Comparison of ENCODE assay signal across 8 mouse cellular contexts in genomic region chr11:70520178-70520769, GRCm38 (mm10). TPM values are rescaled to one million over a fixed set of nuclear protein-coding genes. Genes with fewer than 3 reads are reported as not detected.
DNase-seq lines count a peak whose midpoint lies in the region; ATAC-seq and TF ChIP-seq lines count a peak whose summit lies in the region.

No protein-coding gene starts in this region.

- H3K9ac ChIP-seq in hindbrain, embryonic 15.5 days, result peak overlapping the region; percentile 25
- H3K9ac ChIP-seq in liver, postnatal 0 days (replicated peaks), result peak overlapping the region; percentile 49
- H3K9ac ChIP-seq in stomach, embryonic 14.5 days (replicated peaks; ENCODE audit: low read depth, low read length), result peak overlapping the region; percentile 46

- TF ChIP-seq CTCF in cerebellum, adult 2 months (IDR thresholded peaks at IDR 0.05; ENCODE audit: borderline replicate concordance, insufficient read depth, low read depth, low read length), result no peak
- 0 out of 2 replicates have a peak, but pooled peaks have one; percentile 20 for TF ChIP-seq CTCF in liver, postnatal 0 days (IDR thresholded peaks at IDR 0.05; ENCODE audit: low read depth)
- TF ChIP-seq CTCF in thymus, adult 2 months (IDR thresholded peaks at IDR 0.05; ENCODE audit: borderline replicate concordance, control insufficient read depth, extremely low read depth, insufficient read depth, low read length, poor library complexity), result no peak

- peaks cover 18% of the 10 kb centered on the region for H3K27me3 ChIP-seq in erythroblast, embryonic 14.5 days (ENCODE audit: control insufficient read depth)
- H3K27me3 ChIP-seq in cerebellum, adult 2 months (ENCODE audit: control insufficient read depth, insufficient read depth, low read length), result no peaks in the 10 kb centered on the region
- H3K27me3 ChIP-seq in hindbrain, embryonic 15.5 days, result no peaks in the 10 kb centered on the region
- no peaks in the 10 kb centered on the region for H3K27me3 ChIP-seq in liver, postnatal 0 days (ENCODE audit: insufficient read depth, low read length)
- H3K27me3 ChIP-seq in stomach, embryonic 14.5 days (ENCODE audit: control insufficient read depth, insufficient read depth, low read length), result no peaks in the 10 kb centered on the region
- no peaks in the 10 kb centered on the region for H3K27me3 ChIP-seq in thymus, adult 2 months (ENCODE audit: control insufficient read depth, insufficient read depth, low read length)

- WGBS in cerebellum, adult 2 months, result 10% methylated on average over 41 of the region's 41 CpGs
- WGBS in hindbrain, embryonic 15.5 days, result 11% methylated on average over 41 of the region's 41 CpGs
- 31% methylated on average over 40 of the region's 41 CpGs for WGBS in liver, postnatal 0 days (ENCODE audit: insufficient replicate concordance)
- 10% methylated on average over 41 of the region's 41 CpGs for WGBS in stomach, embryonic 14.5 days
- WGBS in thymus, adult 2 months, result 88% methylated on average over 41 of the region's 41 CpGs

- no peaks in the 10 kb centered on the region for H3K9me3 ChIP-seq in erythroblast, embryonic 14.5 days (ENCODE audit: control insufficient read depth, low read length)
- H3K9me3 ChIP-seq in hindbrain, embryonic 15.5 days, result no peaks in the 10 kb centered on the region
- H3K9me3 ChIP-seq in liver, postnatal 0 days (ENCODE audit: low read length), result no peaks in the 10 kb centered on the region
- H3K9me3 ChIP-seq in stomach, embryonic 14.5 days (ENCODE audit: control insufficient read depth, low read depth, low read length), result no peaks in the 10 kb centered on the region

- H3K4me3 ChIP-seq in erythroblast, embryonic 14.5 days (replicated peaks), result peak overlapping the region; percentile 43
- peak overlapping the region; percentile 17 for H3K4me3 ChIP-seq in cerebellum, adult 2 months (replicated peaks; ENCODE audit: insufficient read depth, low read depth, low read length)
- H3K4me3 ChIP-seq in hindbrain, embryonic 15.5 days, result peak overlapping the region; percentile 22
- H3K4me3 ChIP-seq in liver, postnatal 0 days (ENCODE audit: low read depth, low read length), result peak overlapping the region; percentile 25
- H3K4me3 ChIP-seq in stomach, embryonic 14.5 days (ENCODE audit: low read depth, low read length), result peak overlapping the region; percentile 33
- no peak overlapping the region; the same call in 1 of the 2 replicates for H3K4me3 ChIP-seq in thymus, adult 2 months (ENCODE audit: control insufficient read depth, insufficient read depth, low read length)

- no peaks in the 10 kb centered on the region for H3K36me3 ChIP-seq in erythroblast, embryonic 14.5 days (ENCODE audit: control insufficient read depth)
- H3K36me3 ChIP-seq in hindbrain, embryonic 15.5 days, result no peaks in the 10 kb centered on the region
- H3K36me3 ChIP-seq in liver, postnatal 0 days (replicated peaks; ENCODE audit: insufficient read depth, low read length), result no peaks in the 10 kb centered on the region
- no peaks in the 10 kb centered on the region for H3K36me3 ChIP-seq in stomach, embryonic 14.5 days (ENCODE audit: control insufficient read depth, insufficient read depth, low read length)
- no peaks in the 10 kb centered on the region for H3K36me3 ChIP-seq in thymus, adult 2 months (ENCODE audit: control insufficient read depth, insufficient read depth, low read length)

- no peak for ATAC-seq in erythroblast, adult 5-6 weeks (replicated peaks; ENCODE audit: low FRiP score, poor library complexity, severe bottlenecking)
- ATAC-seq in hindbrain, embryonic 15.5 days (ENCODE audit: low FRiP score, low read depth), result 0 out of 2 replicates have a peak, but pooled peaks have one; percentile 52
- peak; percentile 7; the same call in 1 of the 2 replicates for ATAC-seq in liver, postnatal 0 days
- peak; percentile 46; the same call in 1 of the 2 replicates for ATAC-seq in stomach, embryonic 14.5 days (ENCODE audit: insufficient number of reproducible peaks, insufficient read depth, low FRiP score, low read depth)

- peak; percentile 44 to 59 for DNase-seq in cerebellum, adult 2 months
- DNase-seq in gastrocnemius, postnatal 10 days, result peak; percentile 61
- DNase-seq in liver, postnatal 0 days, result peak; percentile 40
- DNase-seq in thymus, adult 2 months, result no peak

- peak overlapping the region; percentile 52 for H3K4me2 ChIP-seq in hindbrain, embryonic 15.5 days
- H3K4me2 ChIP-seq in liver, postnatal 0 days (ENCODE audit: low read depth, low read length), result peak overlapping the region; percentile 59
- H3K4me2 ChIP-seq in stomach, embryonic 14.5 days (replicated peaks; ENCODE audit: low read depth, low read length), result peak overlapping the region; percentile 60

- peak overlapping the region; percentile 12; the same call in 1 of the 2 replicates for H3K27ac ChIP-seq in cerebellum, adult 2 months (ENCODE audit: insufficient read depth, low read length)
- no peak overlapping the region for H3K27ac ChIP-seq in hindbrain, embryonic 15.5 days (replicated peaks)
- peak overlapping the region; percentile 62 for H3K27ac ChIP-seq in liver, postnatal 0 days (ENCODE audit: low read depth)
- peak overlapping the region; percentile 71 for H3K27ac ChIP-seq in stomach, embryonic 14.5 days (ENCODE audit: low read length)
- no peak overlapping the region for H3K27ac ChIP-seq in thymus, adult 2 months (ENCODE audit: control insufficient read depth, insufficient read depth, low read length)

- H3K4me1 ChIP-seq in erythroblast, embryonic 14.5 days (ENCODE audit: control insufficient read depth), result peaks cover 39% of the 10 kb centered on the region
- peaks cover 3% of the 10 kb centered on the region; the same call in 1 of the 2 replicates for H3K4me1 ChIP-seq in cerebellum, adult 2 months (ENCODE audit: control insufficient read depth, insufficient read depth, low read length)
- peaks cover 12% of the 10 kb centered on the region for H3K4me1 ChIP-seq in hindbrain, embryonic 15.5 days (replicated peaks)
- H3K4me1 ChIP-seq in liver, postnatal 0 days (ENCODE audit: insufficient read depth), result peaks cover 8% of the 10 kb centered on the region
- 0 out of 2 replicates have a peak, but pooled peaks cover 5% of the 10 kb centered on the region for H3K4me1 ChIP-seq in stomach, embryonic 14.5 days (ENCODE audit: control insufficient read depth, insufficient read depth, low read length)
- H3K4me1 ChIP-seq in thymus, adult 2 months (replicated peaks; ENCODE audit: control insufficient read depth, insufficient read depth, low read length), result no peaks in the 10 kb centered on the region

- TF ChIP-seq POLR2A in cerebellum, adult 2 months (IDR thresholded peaks at IDR 0.05; ENCODE audit: borderline replicate concordance, insufficient read depth, low read length), result no peak
- no peak for TF ChIP-seq POLR2A in thymus, adult 2 months (IDR thresholded peaks at IDR 0.05; ENCODE audit: control insufficient read depth, extremely low read depth, insufficient read depth, low read length, poor library complexity)

- no peak for TF ChIP-seq EP300 in liver, postnatal 0 days (IDR thresholded peaks at IDR 0.05; ENCODE audit: low read depth)

RNA-seq across cellular contexts. Expression of gene Gltpd2, which starts 1.3 kb away (rescaled TPM):
- 0.10 TPM in 1 of 2 replicates, not detected in the other for polyA plus RNA-seq in erythroblast, embryonic 14.5 days (2012)
- not detected in 2 replicates for total RNA-seq in erythroblast, adult 5-6 weeks (2015; ENCODE audit: low replicate concordance)
- total RNA-seq in erythroblast, adult 5-6 weeks (2017; ENCODE audit: low replicate concordance), result not detected in 2 replicates
- polyA plus RNA-seq in cerebellum, adult 2 months (2012; rRNA removed), result 0.11 TPM in 1 of 2 replicates, not detected in the other
- total RNA-seq in gastrocnemius, postnatal 10 days (2021), result not detected
- 0.21 and 0.26 TPM in 2 replicates for polyA plus RNA-seq in hindbrain, embryonic 15.5 days (2015; fragmentation: Nextera tagmentation; extraction: Ambion mirVana)
- polyA plus RNA-seq in liver, postnatal 0 days (2015; fragmentation: Nextera tagmentation; extraction: Ambion mirVana), result 28.0 and 30.8 TPM in 2 replicates
- polyA plus RNA-seq in stomach, embryonic 14.5 days (2014; fragmentation: Nextera tagmentation; extraction: Ambion mirVana), result 0.43 and 0.81 TPM in 2 replicates
- 0.22 and 0.50 TPM in 2 replicates for polyA plus RNA-seq in thymus, adult 2 months (2012; rRNA removed)

RNA-seq across cellular contexts. Expression of gene Psmb6, which starts 4.9 kb away (rescaled TPM):
- 27.3 and 29.9 TPM in 2 replicates for polyA plus RNA-seq in erythroblast, embryonic 14.5 days (2012)
- 33.4 and 43.5 TPM in 2 replicates for total RNA-seq in erythroblast, adult 5-6 weeks (2015; ENCODE audit: low replicate concordance)
- total RNA-seq in erythroblast, adult 5-6 weeks (2017; ENCODE audit: low replicate concordance), result 55.5 and 62.5 TPM in 2 replicates
- polyA plus RNA-seq in cerebellum, adult 2 months (2012; rRNA removed), result 319 TPM in 2 replicates
- total RNA-seq in gastrocnemius, postnatal 10 days (2021), result 100 to 1,000 TPM; 326 to 361 TPM
- polyA plus RNA-seq in hindbrain, embryonic 15.5 days (2015; fragmentation: Nextera tagmentation; extraction: Ambion mirVana), result 763 and 792 TPM in 2 replicates
- polyA plus RNA-seq in liver, postnatal 0 days (2015; fragmentation: Nextera tagmentation; extraction: Ambion mirVana), result 317 and 325 TPM in 2 replicates
- polyA plus RNA-seq in stomach, embryonic 14.5 days (2014; fragmentation: Nextera tagmentation; extraction: Ambion mirVana), result 709 and 761 TPM in 2 replicates
- polyA plus RNA-seq in thymus, adult 2 months (2012; rRNA removed), result 387 and 460 TPM in 2 replicates

RNA-seq across cellular contexts. Expression of gene Vmo1, which starts 5.9 kb away (rescaled TPM):
- polyA plus RNA-seq in erythroblast, embryonic 14.5 days (2012), result not detected in 2 replicates
- total RNA-seq in erythroblast, adult 5-6 weeks (2015; ENCODE audit: low replicate concordance), result not detected in 2 replicates
- total RNA-seq in erythroblast, adult 5-6 weeks (2017; ENCODE audit: low replicate concordance), result not detected in 2 replicates
- 0.30 TPM in 1 of 2 replicates, not detected in the other for polyA plus RNA-seq in cerebellum, adult 2 months (2012; rRNA removed)
- not detected for total RNA-seq in gastrocnemius, postnatal 10 days (2021)
- polyA plus RNA-seq in hindbrain, embryonic 15.5 days (2015; fragmentation: Nextera tagmentation; extraction: Ambion mirVana), result 0.42 TPM in 1 of 2 replicates, not detected in the other
- 1.0 and 1.4 TPM in 2 replicates for polyA plus RNA-seq in liver, postnatal 0 days (2015; fragmentation: Nextera tagmentation; extraction: Ambion mirVana)
- polyA plus RNA-seq in stomach, embryonic 14.5 days (2014; fragmentation: Nextera tagmentation; extraction: Ambion mirVana), result 0.39 TPM in 1 of 2 replicates, not detected in the other
- 5.3 and 7.2 TPM in 2 replicates for polyA plus RNA-seq in thymus, adult 2 months (2012; rRNA removed)

RNA-seq across cellular contexts. Expression of gene Gm40193, which starts 12.5 kb away (rescaled TPM):
- polyA plus RNA-seq in erythroblast, embryonic 14.5 days (2012), result not detected in 2 replicates
- not detected in 2 replicates for total RNA-seq in erythroblast, adult 5-6 weeks (2015; ENCODE audit: low replicate concordance)
- total RNA-seq in erythroblast, adult 5-6 weeks (2017; ENCODE audit: low replicate concordance), result not detected in 2 replicates
- polyA plus RNA-seq in cerebellum, adult 2 months (2012; rRNA removed), result not detected in 2 replicates
- total RNA-seq in gastrocnemius, postnatal 10 days (2021), result not detected
- not detected in 2 replicates for polyA plus RNA-seq in hindbrain, embryonic 15.5 days (2015; fragmentation: Nextera tagmentation; extraction: Ambion mirVana)
- not detected in 2 replicates for polyA plus RNA-seq in liver, postnatal 0 days (2015; fragmentation: Nextera tagmentation; extraction: Ambion mirVana)
- not detected in 2 replicates for polyA plus RNA-seq in stomach, embryonic 14.5 days (2014; fragmentation: Nextera tagmentation; extraction: Ambion mirVana)
- not detected in 2 replicates for polyA plus RNA-seq in thymus, adult 2 months (2012; rRNA removed)

RNA-seq across cellular contexts. Expression of gene Tm4sf5, which starts 15.2 kb away (rescaled TPM):
- polyA plus RNA-seq in erythroblast, embryonic 14.5 days (2012), result not detected in 2 replicates
- total RNA-seq in erythroblast, adult 5-6 weeks (2015; ENCODE audit: low replicate concordance), result not detected in 2 replicates
- total RNA-seq in erythroblast, adult 5-6 weeks (2017; ENCODE audit: low replicate concordance), result not detected in 2 replicates
- 0.54 TPM in 2 replicates for polyA plus RNA-seq in cerebellum, adult 2 months (2012; rRNA removed)
- not detected for total RNA-seq in gastrocnemius, postnatal 10 days (2021)
- polyA plus RNA-seq in hindbrain, embryonic 15.5 days (2015; fragmentation: Nextera tagmentation; extraction: Ambion mirVana), result 3.4 and 4.0 TPM in 2 replicates
- 1.7 and 2.8 TPM in 2 replicates for polyA plus RNA-seq in liver, postnatal 0 days (2015; fragmentation: Nextera tagmentation; extraction: Ambion mirVana)
- polyA plus RNA-seq in stomach, embryonic 14.5 days (2014; fragmentation: Nextera tagmentation; extraction: Ambion mirVana), result 38.6 and 45.2 TPM in 2 replicates
- 7.0 and 8.0 TPM in 2 replicates for polyA plus RNA-seq in thymus, adult 2 months (2012; rRNA removed)

Comparison
In these comparisons a context has a peak if more than half of its experiments do, and no peak if none do; other contexts are left out.
1. H3K27ac ChIP-seq: peak in cerebellum, adult 2 months (single experiment), liver, postnatal 0 days (single experiment) and stomach, embryonic 14.5 days (single experiment); none in hindbrain, embryonic 15.5 days (single experiment) and thymus, adult 2 months (single experiment).
2. RNA of gene Gltpd2, which starts 1.3 kb away (polyA plus RNA-seq): 28.0 to 30.8 TPM in liver, postnatal 0 days; 0.43 to 0.81 TPM in stomach, embryonic 14.5 days, 0.21 to 0.26 TPM in hindbrain, embryonic 15.5 days, 0.22 to 0.50 TPM in thymus, adult 2 months, 0.11 TPM in cerebellum, adult 2 months and 0.10 TPM in erythroblast, embryonic 14.5 days; every median in the first group is over 10 times any median in the second.
3. RNA of gene Psmb6, which starts 4.9 kb away (polyA plus RNA-seq): 763 to 792 TPM in hindbrain, embryonic 15.5 days, 709 to 761 TPM in stomach, embryonic 14.5 days, 387 to 460 TPM in thymus, adult 2 months, 317 to 325 TPM in liver, postnatal 0 days and 319 TPM in cerebellum, adult 2 months; 27.3 to 29.9 TPM in erythroblast, embryonic 14.5 days; every median in the first group is over 10 times any median in the second.
4. Peak in every context shown above with its lines, with median percentiles within 50 percentile points of each other: H3K4me2 ChIP-seq and H3K9ac ChIP-seq.